Mouse (Mus musculus) forebrain, embryonic 11.5 days (tissue): ENCODE data around the gene Kcns1. TPM values are rescaled to one million over a fixed set of nuclear protein-coding genes. Genes with fewer than 3 reads are reported as not detected.

ENCODE experiments used
- ATAC-seq: fragments of 200-750 bp; cut with Nextera tagmentation; replicated peaks from 2 replicates; pipeline ENCODE4 v1.8.0; 2017; ENCODE audit warnings: moderate TSS enrichment; ENCODE audit not compliant: low FRiP score
- DNase-seq: peaks from one replicate; pipeline ENCODE4 v3.0.0-alpha.2; 2017; ENCODE audit warnings: low spot score
- H3K27ac ChIP-seq: fragments of 300-500 bp; sonication (generic); 2 replicates; pipeline ENCODE4 v1.5.1; 2014; ENCODE audit warnings: low read depth, low read length
- H3K27me3 ChIP-seq: fragments of 300-500 bp; sonication (generic); 2 replicates; pipeline ENCODE4 v1.6.1; 2014; ENCODE audit warnings: mild to moderate bottlenecking, low read length, mixed read lengths; ENCODE audit not compliant: control insufficient read depth, insufficient read depth
- H3K36me3 ChIP-seq: fragments of 300-500 bp; sonication (generic); 2 replicates; pipeline ENCODE4 v1.6.1; 2014; ENCODE audit warnings: mild to moderate bottlenecking, low read length, moderate library complexity, mixed read lengths; ENCODE audit not compliant: control insufficient read depth, insufficient read depth
- H3K4me1 ChIP-seq: fragments of 300-500 bp; sonication (generic); replicated peaks from 2 replicates; pipeline ENCODE4 v1.6.1; 2014; ENCODE audit warnings: low read length, mixed read lengths; ENCODE audit not compliant: control insufficient read depth, insufficient read depth
- H3K4me2 ChIP-seq: fragments of 300-500 bp; sonication (generic); 2 replicates; pipeline ENCODE4 v1.6.1; 2014; ENCODE audit warnings: low read depth, mild to moderate bottlenecking, low read length, moderate library complexity, mixed read lengths; ENCODE audit not compliant: severe bottlenecking
- H3K4me3 ChIP-seq: fragments of 300-500 bp; sonication (generic); 2 replicates; pipeline ENCODE4 v1.5.1; 2014; ENCODE audit warnings: low read depth, low read length
- H3K9ac ChIP-seq: fragments of 300-500 bp; sonication (generic); 2 replicates; pipeline ENCODE4 v1.6.1; 2014; ENCODE audit warnings: low read length
- H3K9me3 ChIP-seq: fragments of 300-500 bp; sonication (generic); 2 replicates; pipeline ENCODE4 v1.6.1; 2016; ENCODE audit warnings: low read length, mixed read lengths; ENCODE audit not compliant: control insufficient read depth
- WGBS: fragments of 180-500 bp; shearing (Covaris S2); extraction: QIAGEN DNeasy Blood & Tissue Kit; methylation state at CpG from one replicate; pipeline ENCODE4 v1.1.7; 2014; 5-methylcytosine and 5-hydroxymethylcytosine counted together
- polyA plus RNA-seq: library from polyadenylated mRNA; unstranded; fragments of >200 nt; fragmentation: Nextera tagmentation; extraction: Ambion mirVana; gene quantifications from 2 replicates; pipeline ENCODE4 v1.2.1, GENCODE M21; 2014

The Kcns1 gene
- polyA plus RNA-seq, 1 experiment from 2014 or later, result not detected

GRCm38 (mm10) chr2:164126533-164126955 is 44.4 kb downstream of the Kcns1 start:
- H3K27ac ChIP-seq, result no peak overlapping the region
- H3K36me3 ChIP-seq, result no peaks in the 10 kb centered on the region; the same call in 1 of the 2 replicates
- no peak overlapping the region for H3K4me3 ChIP-seq
- ATAC-seq, result no peak
- no peak for DNase-seq
- H3K4me1 ChIP-seq, result no peaks in the 10 kb centered on the region
- no peaks in the 10 kb centered on the region for H3K27me3 ChIP-seq
- H3K9me3 ChIP-seq, result no peaks in the 10 kb centered on the region
- WGBS, result 86% methylated on average over 13 of the region's 13 CpGs
- H3K9ac ChIP-seq, result no peak overlapping the region
- H3K4me2 ChIP-seq, result no peak overlapping the region

GRCm38 (mm10) chr2:164123169-164123766 is 47.6 kb downstream of the Kcns1 start:
- Histone ChIP-seq H3K4me1 (no peaks in the 10 kb centered on the region), H3K4me3 (no peak overlapping the region), H3K36me3 (no peaks in the 10 kb centered on the region; the same call in 1 of the 2 replicates), H3K4me2 (no peak overlapping the region), H3K9ac (no peak overlapping the region), H3K27ac (no peak overlapping the region), H3K27me3 (no peaks in the 10 kb centered on the region), H3K9me3 (no peaks in the 10 kb centered on the region)
- WGBS, result 80% methylated on average over 5 of the region's 5 CpGs
- ATAC-seq, result no peak
- DNase-seq, result no peak

GRCm38 (mm10) chr2:164119503-164119902 is 51.4 kb downstream of the Kcns1 start:
- Histone ChIP-seq H3K4me2 (no peak overlapping the region), H3K4me1 (no peaks in the 10 kb centered on the region), H3K4me3 (no peak overlapping the region), H3K9me3 (no peaks in the 10 kb centered on the region), H3K27ac (no peak overlapping the region), H3K9ac (no peak overlapping the region), H3K27me3 (no peaks in the 10 kb centered on the region), H3K36me3 (no peaks in the 10 kb centered on the region; the same call in 1 of the 2 replicates)
- no peak for DNase-seq
- no peak for ATAC-seq
- WGBS, result 95% methylated on average over 6 of the region's 6 CpGs

GRCm38 (mm10) chr2:164115531-164115930 is 55.4 kb downstream of the Kcns1 start:
- DNase-seq (no peak), ATAC-seq (no peak)
- no peak overlapping the region for H3K4me2 ChIP-seq
- H3K27me3 ChIP-seq, result no peaks in the 10 kb centered on the region
- no peaks in the 10 kb centered on the region for H3K4me1 ChIP-seq
- no peak overlapping the region for H3K4me3 ChIP-seq
- 88% methylated on average over 10 of the region's 10 CpGs for WGBS
- H3K36me3 ChIP-seq, result no peaks in the 10 kb centered on the region
- no peak overlapping the region for H3K27ac ChIP-seq
- H3K9me3 ChIP-seq, result no peaks in the 10 kb centered on the region
- no peak overlapping the region for H3K9ac ChIP-seq

GRCm38 (mm10) chr2:164114051-164114450 is 56.9 kb downstream of the Kcns1 start:
- WGBS, result 85% methylated on average over 6 of the region's 6 CpGs
- Histone ChIP-seq H3K27me3 (no peaks in the 10 kb centered on the region), H3K4me1 (no peaks in the 10 kb centered on the region), H3K9ac (no peak overlapping the region), H3K9me3 (no peaks in the 10 kb centered on the region), H3K4me2 (no peak overlapping the region), H3K27ac (no peak overlapping the region), H3K4me3 (no peak overlapping the region), H3K36me3 (no peaks in the 10 kb centered on the region; the same call in 1 of the 2 replicates)
- DNase-seq (no peak), ATAC-seq (no peak)

Other genes with a start within 250 kb of the Kcns1 start
- gene Ywhab, start 176.2 kb downstream of the Kcns1 start, polyA plus RNA-seq, result 316 and 330 TPM in 2 replicates
- gene Pabpc1l, start 145.7 kb downstream of the Kcns1 start, polyA plus RNA-seq, result 1.4 and 1.5 TPM in 2 replicates
- gene Stk4, start 100.8 kb downstream of the Kcns1 start, polyA plus RNA-seq, result 39.9 and 40.1 TPM in 2 replicates
- gene Tomm34, start 99.9 kb downstream of the Kcns1 start, polyA plus RNA-seq, result 52.7 and 54.9 TPM in 2 replicates
- gene Wfdc5, start 11.6 kb upstream of the Kcns1 start, polyA plus RNA-seq, result not detected in 2 replicates
- not detected in 2 replicates for gene Wfdc12, start 19.5 kb upstream of the Kcns1 start, polyA plus RNA-seq
- gene Wfdc15a, start 29.0 kb upstream of the Kcns1 start, polyA plus RNA-seq, result not detected in 2 replicates
- gene Wfdc15b, start 50.5 kb upstream of the Kcns1 start, polyA plus RNA-seq, result not detected in 2 replicates
- gene Svs2, start 67.4 kb upstream of the Kcns1 start, polyA plus RNA-seq, result not detected in 2 replicates
- not detected in 2 replicates for gene Svs3b, start 85.5 kb upstream of the Kcns1 start, polyA plus RNA-seq
- gene Svs4, start 107.3 kb upstream of the Kcns1 start, polyA plus RNA-seq, result not detected in 2 replicates
- not detected in 2 replicates for gene Svs3a, start 118.2 kb upstream of the Kcns1 start, polyA plus RNA-seq
- not detected in 2 replicates for gene Svs6, start 145.6 kb upstream of the Kcns1 start, polyA plus RNA-seq
- not detected in 2 replicates for gene Svs5, start 161.6 kb upstream of the Kcns1 start, polyA plus RNA-seq
- 0.31 and 0.32 TPM in 2 replicates for gene Slpi, start 218.0 kb upstream of the Kcns1 start, polyA plus RNA-seq
- not detected in 2 replicates for gene Rbpjl, start 232.0 kb upstream of the Kcns1 start, polyA plus RNA-seq
- gene Matn4, start 234.0 kb upstream of the Kcns1 start, polyA plus RNA-seq, result not detected in 2 replicates